Mouse (Mus musculus): Measurements from ENCODE around the gene Zbtb38. TPM values are rescaled to one million over a fixed set of nuclear protein-coding genes. Genes with fewer than 3 reads are reported as not detected.

The Zbtb38 gene
- polyA plus RNA-seq, 1 experiment: 16.1 TPM

DNA sequence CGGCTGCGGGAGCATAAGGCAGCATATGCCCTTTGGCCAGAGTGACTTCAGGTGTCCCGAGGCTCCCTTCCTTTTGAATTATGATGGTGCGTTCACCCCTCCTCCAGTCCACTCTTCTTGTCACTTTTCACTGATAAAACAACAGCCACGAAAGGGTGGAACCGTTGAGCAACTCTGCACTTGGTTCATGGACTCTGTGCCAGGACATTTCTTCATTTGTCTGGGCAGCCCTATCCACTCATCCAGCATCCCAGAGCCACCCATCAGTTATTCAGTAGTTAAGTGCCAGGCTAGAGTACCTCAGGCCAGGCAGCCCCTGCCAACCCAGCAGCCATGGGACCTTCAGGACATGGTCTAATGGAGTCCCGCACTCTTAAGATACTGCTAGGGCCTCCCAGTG lies 114.1 kb downstream of the Zbtb38 start:
- WGBS: 59% methylated on average over 7 of the region's 7 CpGs
- Histone ChIP-seq H3K4me1 (ENCODE audit: control insufficient read depth, insufficient read depth, low read length) (no peaks in the 10 kb centered on the region), H3K4me3 (replicated peaks; ENCODE audit: extremely low read depth, low read depth, low read length) (no peak overlapping the region)
- TF ChIP-seq POLR2A (IDR thresholded peaks at IDR 0.05; ENCODE audit: borderline replicate concordance, extremely low read depth, low read depth, low read length) (no peak), CTCF (IDR thresholded peaks at IDR 0.05; ENCODE audit: insufficient read depth, low read length) (no peak)
- no peak for DNase-seq

DNA sequence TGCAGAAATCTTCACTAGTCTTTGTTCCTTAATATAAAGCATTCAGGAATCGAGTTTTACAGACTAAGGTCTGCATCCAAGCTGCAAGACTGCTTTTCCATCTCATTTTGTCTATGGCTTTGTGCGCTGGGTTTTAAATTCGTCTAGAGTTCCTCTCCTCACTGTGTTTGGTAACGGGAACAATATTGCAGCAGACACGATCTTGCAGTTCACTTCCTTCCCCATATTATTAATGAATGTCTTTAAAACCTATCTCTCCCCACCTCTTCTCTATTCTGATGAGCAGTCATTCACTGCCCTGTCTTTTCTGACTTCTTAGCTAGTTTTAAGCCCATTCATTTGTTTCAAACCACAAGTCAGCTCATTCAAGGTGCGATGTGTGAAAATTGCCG lies 115.5 kb downstream of the Zbtb38 start:
- Histone ChIP-seq H3K4me3 (replicated peaks; ENCODE audit: extremely low read depth, low read depth, low read length) (no peak overlapping the region), H3K4me1 (ENCODE audit: control insufficient read depth, insufficient read depth, low read length) (no peaks in the 10 kb centered on the region)
- TF ChIP-seq POLR2A (IDR thresholded peaks at IDR 0.05; ENCODE audit: borderline replicate concordance, extremely low read depth, low read depth, low read length) (no peak), CTCF (IDR thresholded peaks at IDR 0.05; ENCODE audit: insufficient read depth, low read length) (no peak)
- DNase-seq: no peak
- WGBS: 59% methylated on average over 7 of the region's 7 CpGs

DNA sequence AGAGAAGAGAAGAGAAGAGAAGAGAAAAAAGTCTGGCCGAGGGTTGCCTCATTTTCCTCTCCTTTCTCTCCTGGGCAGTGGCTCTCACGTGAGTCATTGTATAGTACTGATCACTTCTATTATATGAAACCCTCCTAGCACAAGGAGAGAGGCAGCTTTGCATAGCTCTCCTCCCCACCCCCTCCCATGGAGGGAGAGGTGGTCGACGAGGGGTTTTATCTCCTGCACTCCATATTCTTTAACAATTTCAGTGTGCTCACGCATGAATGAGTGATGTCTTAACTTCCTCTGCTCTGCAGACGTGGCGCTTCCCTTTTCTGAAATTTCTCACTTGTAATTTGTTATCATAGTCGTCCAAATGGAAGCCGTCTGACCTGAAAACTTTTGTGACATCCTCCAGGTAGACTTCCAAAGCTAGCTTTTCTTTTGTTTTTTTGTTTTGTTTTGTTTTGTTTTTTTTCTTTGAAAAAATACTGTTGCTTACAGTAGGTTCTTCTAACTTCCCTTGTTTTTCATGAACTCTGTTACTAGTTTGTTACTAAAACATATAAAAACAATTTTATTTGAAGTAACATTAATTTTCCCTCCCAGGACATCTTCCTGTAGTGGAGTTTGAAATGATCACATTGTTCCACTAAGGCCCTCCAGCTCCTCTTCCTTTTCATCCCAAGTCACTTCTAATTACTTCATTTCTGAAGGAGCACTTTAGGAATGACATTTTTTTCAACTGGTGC lies 116.0 kb downstream of the Zbtb38 start:
- DNase-seq: no peak
- TF ChIP-seq POLR2A (IDR thresholded peaks at IDR 0.05; ENCODE audit: borderline replicate concordance, extremely low read depth, low read depth, low read length): no peak
- TF ChIP-seq CTCF (IDR thresholded peaks at IDR 0.05; ENCODE audit: insufficient read depth, low read length): no peak
- H3K4me1 ChIP-seq (ENCODE audit: control insufficient read depth, insufficient read depth, low read length): peaks cover 3% of the 10 kb centered on the region; the same call in 1 of the 2 replicates
- H3K4me3 ChIP-seq (replicated peaks; ENCODE audit: extremely low read depth, low read depth, low read length): no peak overlapping the region
- 52% methylated on average over 9 of the region's 9 CpGs for WGBS

DNA sequence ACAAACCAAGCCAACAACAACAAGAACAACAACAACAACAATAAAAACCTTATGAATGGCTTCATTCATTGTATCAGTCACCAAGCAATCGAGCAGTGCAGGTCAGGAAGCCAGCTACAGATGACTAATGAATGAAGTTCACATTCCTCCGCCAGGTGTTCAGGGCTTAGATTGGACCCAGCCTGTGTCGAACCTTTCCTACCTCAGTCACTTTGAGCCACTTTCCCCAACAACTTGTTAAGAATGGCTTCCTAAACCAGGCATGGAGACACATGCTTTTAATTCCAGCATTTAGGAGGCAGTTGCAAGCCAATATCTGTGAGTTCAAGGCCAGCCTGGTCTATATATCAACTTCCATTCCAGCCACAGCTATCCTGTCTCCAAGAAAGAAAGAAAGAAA lies 116.7 kb downstream of the Zbtb38 start:
- DNase-seq: no peak
- 73% methylated on average over 3 of the region's 3 CpGs for WGBS
- H3K4me1 ChIP-seq (ENCODE audit: control insufficient read depth, insufficient read depth, low read length): peaks cover 3% of the 10 kb centered on the region; the same call in 1 of the 2 replicates
- TF ChIP-seq POLR2A (IDR thresholded peaks at IDR 0.05; ENCODE audit: borderline replicate concordance, extremely low read depth, low read depth, low read length): no peak
- no peak for TF ChIP-seq CTCF (IDR thresholded peaks at IDR 0.05; ENCODE audit: insufficient read depth, low read length)
- no peak overlapping the region for H3K4me3 ChIP-seq (replicated peaks; ENCODE audit: extremely low read depth, low read depth, low read length)

DNA sequence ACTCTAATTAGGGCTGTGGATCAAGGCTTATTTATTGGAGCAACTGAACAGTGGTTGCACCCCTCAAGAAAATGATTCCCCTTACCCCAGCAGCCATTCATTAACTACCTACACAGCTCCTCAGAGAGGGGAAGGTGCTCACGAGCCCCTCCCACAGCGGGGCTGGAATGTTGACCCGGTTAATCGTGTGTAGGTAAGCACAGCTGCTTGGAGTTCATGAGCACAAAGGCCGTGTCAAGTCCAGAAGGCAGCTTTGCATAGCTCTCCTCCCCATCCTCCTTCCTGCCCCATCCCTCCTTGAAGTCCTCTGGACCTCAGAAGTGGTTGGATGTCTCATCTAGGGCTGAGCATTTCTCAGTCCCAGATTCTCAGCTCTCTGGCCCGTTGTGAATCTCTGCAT lies 117.5 kb downstream of the Zbtb38 start:
- H3K4me3 ChIP-seq (replicated peaks; ENCODE audit: extremely low read depth, low read depth, low read length): no peak overlapping the region
- TF ChIP-seq CTCF (IDR thresholded peaks at IDR 0.05; ENCODE audit: insufficient read depth, low read length): no peak
- TF ChIP-seq POLR2A (IDR thresholded peaks at IDR 0.05; ENCODE audit: borderline replicate concordance, extremely low read depth, low read depth, low read length): no peak
- peaks cover 3% of the 10 kb centered on the region; the same call in 1 of the 2 replicates for H3K4me1 ChIP-seq (ENCODE audit: control insufficient read depth, insufficient read depth, low read length)
- DNase-seq: no peak
- whole genome bisulfite sequencing: 58% methylated on average over 6 of the region's 6 CpGs

DNA sequence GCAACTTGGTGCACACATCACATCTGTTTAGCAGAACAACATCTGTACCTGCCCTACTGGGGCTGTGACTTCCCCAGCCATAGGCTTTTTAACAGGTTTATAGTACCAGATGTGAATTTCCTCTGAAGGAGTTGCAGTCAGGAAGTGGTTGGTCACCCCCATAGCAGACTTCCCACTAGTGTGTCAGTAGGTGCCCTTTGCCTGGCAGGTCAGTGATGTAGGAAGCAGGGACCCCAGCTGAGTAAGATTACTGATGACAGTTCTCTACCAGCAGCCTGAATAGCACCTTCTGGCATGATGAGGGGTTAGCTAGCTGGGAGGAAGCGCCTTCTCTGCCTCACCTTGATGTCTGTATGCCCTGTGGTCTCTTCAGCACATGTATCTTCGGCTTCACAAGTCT lies 118.9 kb downstream of the Zbtb38 start:
- TF ChIP-seq CTCF (IDR thresholded peaks at IDR 0.05; ENCODE audit: insufficient read depth, low read length): no peak
- DNase-seq: no peak
- Histone ChIP-seq H3K4me3 (replicated peaks; ENCODE audit: extremely low read depth, low read depth, low read length) (no peak overlapping the region), H3K4me1 (ENCODE audit: control insufficient read depth, insufficient read depth, low read length) (peaks cover 5% of the 10 kb centered on the region)
- WGBS: 89% methylated on average over 2 of the region's 2 CpGs

Other genes with a start within 250 kb of the Zbtb38 start
- 2.2 and 2.8 TPM in 2 replicates for gene Gm28729, start 227.6 kb downstream of the Zbtb38 start, polyA plus RNA-seq (2012; rRNA removed)
- gene Rasa2, start 121.2 kb downstream of the Zbtb38 start, polyA plus RNA-seq (2012; rRNA removed): 1.4 and 2.3 TPM in 2 replicates
- gene Pxylp1, start 139.8 kb upstream of the Zbtb38 start, polyA plus RNA-seq (2012; rRNA removed): 7.2 and 8.6 TPM in 2 replicates

All from lung, adult 2 months (tissue).